ENCODE assay signal across 9 mouse cellular contexts in genomic region chr2:30933917-30934450, GRCm38 (mm10). TPM values are rescaled to one million over a fixed set of nuclear protein-coding genes. Genes with fewer than 3 reads are reported as not detected.
A peak's percentile ranks its signal among the peaks of the same experiment; 100 is the strongest.
DNase-seq lines count a peak whose midpoint lies in the region; ATAC-seq and TF ChIP-seq lines count a peak whose summit lies in the region.
"Had no signal": no experiment of that assay in that cellular context is flagged by ENCODE, and none has a peak within 500 bp of the region (broad histone marks: within the 10 kb centered on the region; RNA-seq: fewer than 3 reads in every experiment).

No protein-coding gene starts in this region.

- H3K79me2 ChIP-seq in heart, adult 2 months (replicated peaks; ENCODE audit: control insufficient read depth, insufficient read depth, low read length) = no peaks in the 10 kb centered on the region

- H3K9ac ChIP-seq in hindbrain, embryonic 11.5 days (ENCODE audit: low read depth, low read length) = no peak overlapping the region
- H3K9ac ChIP-seq in hindbrain, embryonic 13.5 days = no peak overlapping the region
- no peak overlapping the region for H3K9ac ChIP-seq in heart, adult 2 months (ENCODE audit: low read depth, low read length)

- intact Hi-C loops in heart, adult 2 months (cut with DNase I) = loop anchor here (1.0 to 2.0 kb wide), 3 partner anchors 43 to 499 kb away; no protein-coding TSS in a partner anchor

- TF ChIP-seq POLR2A in cortical plate, adult 2 months (IDR thresholded peaks at IDR 0.05; ENCODE audit: extremely low read depth, insufficient read depth, low read length) = no peak
- TF ChIP-seq POLR2A in heart, adult 2 months (IDR thresholded peaks at IDR 0.05; ENCODE audit: insufficient read depth, low read depth, low read length) = no peak

- TF ChIP-seq EP300 in heart, adult 2 months (IDR thresholded peaks at IDR 0.05; ENCODE audit: insufficient read depth, low read depth, low read length) = peak; percentile 86; the same call in 1 of the 2 replicates

- no peak overlapping the region for H3K27ac ChIP-seq in hindbrain, embryonic 11.5 days (ENCODE audit: low read depth, low read length)
- no peak overlapping the region for H3K27ac ChIP-seq in hindbrain, embryonic 13.5 days
- H3K27ac ChIP-seq in cortical plate, adult 2 months (ENCODE audit: insufficient read depth, low read length) = no peak overlapping the region
- no peak overlapping the region for H3K27ac ChIP-seq in heart, adult 2 months
- H3K27ac ChIP-seq: macrophage had no signal

- peak; percentile 88 for DNase-seq in hindbrain, embryonic 11.5 days (ENCODE audit: low spot score)
- DNase-seq in WW6 (ENCODE audit: low read depth, low spot score) = peak; percentile 54
- peak; percentile 67 to 79 for DNase-seq in heart, adult 2 months
- peak; percentile 73 for DNase-seq in layer of hippocampus, adult 9-10 months (ENCODE audit: low spot score)
- DNase-seq in spleen, postnatal 14 days (ENCODE audit: low spot score in 2 of 2) = peak; percentile 44 to 69

- 21% methylated on average over 7 of the region's 7 CpGs for WGBS in hindbrain, embryonic 11.5 days
- 20% methylated on average over 7 of the region's 7 CpGs for WGBS in hindbrain, embryonic 13.5 days
- 21% methylated on average over 7 of the region's 7 CpGs for WGBS in heart, adult 2 months

- no peaks in the 10 kb centered on the region for H3K27me3 ChIP-seq in hindbrain, embryonic 11.5 days (ENCODE audit: control insufficient read depth, insufficient read depth, low read length)
- peaks cover 6% of the 10 kb centered on the region; the same call in 1 of the 2 replicates for H3K27me3 ChIP-seq in hindbrain, embryonic 13.5 days
- H3K27me3 ChIP-seq in heart, adult 2 months (ENCODE audit: control insufficient read depth, insufficient read depth, low read length) = no peaks in the 10 kb centered on the region

- no peak for ATAC-seq in hindbrain, embryonic 11.5 days (ENCODE audit: low FRiP score)
- no peak for ATAC-seq in hindbrain, embryonic 13.5 days (ENCODE audit: low FRiP score)
- peak; percentile 38; the same call in 1 of the 2 replicates for ATAC-seq in megakaryocyte-erythroid progenitor cell, adult 5-6 weeks (replicated peaks; ENCODE audit: low FRiP score, low TSS enrichment, poor library complexity, severe bottlenecking)

- H3K4me3 ChIP-seq in hindbrain, embryonic 11.5 days (ENCODE audit: low read depth, low read length) = no peak overlapping the region
- no peak overlapping the region for H3K4me3 ChIP-seq in hindbrain, embryonic 13.5 days
- no peak overlapping the region for H3K4me3 ChIP-seq in cortical plate, adult 2 months (ENCODE audit: insufficient read depth, low read length)
- H3K4me3 ChIP-seq in heart, adult 2 months = no peak overlapping the region

- no peaks in the 10 kb centered on the region for H3K4me1 ChIP-seq in hindbrain, embryonic 11.5 days (replicated peaks; ENCODE audit: control insufficient read depth, insufficient read depth, low read length)
- peaks cover 10% of the 10 kb centered on the region for H3K4me1 ChIP-seq in hindbrain, embryonic 13.5 days (replicated peaks)
- H3K4me1 ChIP-seq in cortical plate, adult 2 months (ENCODE audit: control insufficient read depth, insufficient read depth, low read length) = no peaks in the 10 kb centered on the region
- peaks cover 2% of the 10 kb centered on the region for H3K4me1 ChIP-seq in heart, adult 2 months (ENCODE audit: control insufficient read depth, insufficient read depth, low read length)

- peak; percentile 97 for TF ChIP-seq CTCF in cortical plate, adult 2 months (IDR thresholded peaks at IDR 0.05; ENCODE audit: extremely low read depth, insufficient read depth, low read length)
- TF ChIP-seq CTCF in heart, adult 2 months (IDR thresholded peaks at IDR 0.05) = peak; percentile 93

- H3K9me3 ChIP-seq in hindbrain, embryonic 11.5 days (ENCODE audit: control insufficient read depth, low read length) = no peaks in the 10 kb centered on the region
- no peaks in the 10 kb centered on the region for H3K9me3 ChIP-seq in hindbrain, embryonic 13.5 days

- H3K4me2 ChIP-seq in hindbrain, embryonic 11.5 days (replicated peaks; ENCODE audit: low read depth, low read length) = no peak overlapping the region
- H3K4me2 ChIP-seq in hindbrain, embryonic 13.5 days = no peak overlapping the region

- H3K36me3 ChIP-seq in hindbrain, embryonic 11.5 days (ENCODE audit: control insufficient read depth, insufficient read depth, low read length) = no peaks in the 10 kb centered on the region
- no peaks in the 10 kb centered on the region for H3K36me3 ChIP-seq in hindbrain, embryonic 13.5 days
- no peaks in the 10 kb centered on the region for H3K36me3 ChIP-seq in heart, adult 2 months (ENCODE audit: control insufficient read depth, insufficient read depth, low read length)

RNA-seq across cellular contexts. Expression of gene Ptges, which starts 4.3 kb away (rescaled TPM):
- 5.5 and 5.6 TPM in 2 replicates for polyA plus RNA-seq in hindbrain, embryonic 11.5 days (2014; fragmentation: Nextera tagmentation; extraction: Ambion mirVana)
- polyA plus RNA-seq in hindbrain, embryonic 13.5 days (2015; fragmentation: Nextera tagmentation; extraction: Ambion mirVana) = 3.8 and 5.8 TPM in 2 replicates
- 6.3 and 7.2 TPM in 2 replicates for polyA plus RNA-seq in cortical plate, adult 2 months (2012; rRNA removed)
- total RNA-seq in heart, adult 2 months (2021) = 1 to 10 TPM; 2.5 to 2.8 TPM
- polyA plus RNA-seq in heart, adult 2 months (2012; rRNA removed) = 4.8 and 6.6 TPM in 2 replicates
- total RNA-seq in megakaryocyte-erythroid progenitor cell, adult 5-6 weeks (2014; fragmentation: Nextera tagmentation) = not detected in 2 replicates
- 0.09 TPM in 1 of 2 replicates, not detected in the other for total RNA-seq in megakaryocyte-erythroid progenitor cell, adult 5-6 weeks (2017)

RNA-seq across cellular contexts. Expression of gene Tor1b, which starts 18.8 kb away (rescaled TPM):
- polyA plus RNA-seq in hindbrain, embryonic 11.5 days (2014; fragmentation: Nextera tagmentation; extraction: Ambion mirVana) = 18.7 and 21.5 TPM in 2 replicates
- 17.4 and 17.6 TPM in 2 replicates for polyA plus RNA-seq in hindbrain, embryonic 13.5 days (2015; fragmentation: Nextera tagmentation; extraction: Ambion mirVana)
- polyA plus RNA-seq in cortical plate, adult 2 months (2012; rRNA removed) = 35.9 and 39.1 TPM in 2 replicates
- total RNA-seq in heart, adult 2 months (2021) = 10 to 100 TPM; 23.9 to 26.4 TPM
- polyA plus RNA-seq in heart, adult 2 months (2012; rRNA removed) = 17.1 and 28.6 TPM in 2 replicates
- total RNA-seq in megakaryocyte-erythroid progenitor cell, adult 5-6 weeks (2014; fragmentation: Nextera tagmentation) = 37.2 and 49.8 TPM in 2 replicates
- total RNA-seq in megakaryocyte-erythroid progenitor cell, adult 5-6 weeks (2017) = 43.3 and 46.5 TPM in 2 replicates

RNA-seq across cellular contexts. Expression of gene Tor1a, which starts 33.7 kb away (rescaled TPM):
- 73.7 and 83.5 TPM in 2 replicates for polyA plus RNA-seq in hindbrain, embryonic 11.5 days (2014; fragmentation: Nextera tagmentation; extraction: Ambion mirVana)
- polyA plus RNA-seq in hindbrain, embryonic 13.5 days (2015; fragmentation: Nextera tagmentation; extraction: Ambion mirVana) = 90.8 and 92.5 TPM in 2 replicates
- polyA plus RNA-seq in cortical plate, adult 2 months (2012; rRNA removed) = 52.5 and 56.5 TPM in 2 replicates
- 10 to 100 TPM in 1 of 2 experiments, 1 to 10 TPM in 1; 9.6 to 10.4 TPM for total RNA-seq in heart, adult 2 months (2021)
- 11.3 and 14.3 TPM in 2 replicates for polyA plus RNA-seq in heart, adult 2 months (2012; rRNA removed)
- 22.3 and 28.1 TPM in 2 replicates for total RNA-seq in megakaryocyte-erythroid progenitor cell, adult 5-6 weeks (2014; fragmentation: Nextera tagmentation)
- total RNA-seq in megakaryocyte-erythroid progenitor cell, adult 5-6 weeks (2017) = 28.3 and 46.0 TPM in 2 replicates

RNA-seq across cellular contexts. Expression of gene BC005624, which starts 48.0 kb away (rescaled TPM):
- polyA plus RNA-seq in hindbrain, embryonic 11.5 days (2014; fragmentation: Nextera tagmentation; extraction: Ambion mirVana) = 67.5 and 74.6 TPM in 2 replicates
- 90.9 and 99.6 TPM in 2 replicates for polyA plus RNA-seq in hindbrain, embryonic 13.5 days (2015; fragmentation: Nextera tagmentation; extraction: Ambion mirVana)
- polyA plus RNA-seq in cortical plate, adult 2 months (2012; rRNA removed) = 113 and 117 TPM in 2 replicates
- total RNA-seq in heart, adult 2 months (2021) = 10 to 100 TPM; 20.6 to 21.7 TPM
- 14.7 and 25.0 TPM in 2 replicates for polyA plus RNA-seq in heart, adult 2 months (2012; rRNA removed)
- total RNA-seq in megakaryocyte-erythroid progenitor cell, adult 5-6 weeks (2014; fragmentation: Nextera tagmentation) = 37.7 and 46.7 TPM in 2 replicates
- 70.5 and 93.3 TPM in 2 replicates for total RNA-seq in megakaryocyte-erythroid progenitor cell, adult 5-6 weeks (2017)

RNA-seq across cellular contexts. Expression of gene Usp20, which starts 48.1 kb away (rescaled TPM):
- polyA plus RNA-seq in hindbrain, embryonic 11.5 days (2014; fragmentation: Nextera tagmentation; extraction: Ambion mirVana) = 14.6 and 14.8 TPM in 2 replicates
- polyA plus RNA-seq in hindbrain, embryonic 13.5 days (2015; fragmentation: Nextera tagmentation; extraction: Ambion mirVana) = 42.4 and 45.4 TPM in 2 replicates
- 50.6 and 53.1 TPM in 2 replicates for polyA plus RNA-seq in cortical plate, adult 2 months (2012; rRNA removed)
- 10 to 100 TPM; 50.8 to 55.0 TPM for total RNA-seq in heart, adult 2 months (2021)
- 43.9 and 51.7 TPM in 2 replicates for polyA plus RNA-seq in heart, adult 2 months (2012; rRNA removed)
- 11.0 and 16.9 TPM in 2 replicates for total RNA-seq in megakaryocyte-erythroid progenitor cell, adult 5-6 weeks (2014; fragmentation: Nextera tagmentation)
- total RNA-seq in megakaryocyte-erythroid progenitor cell, adult 5-6 weeks (2017) = 3.2 and 14.1 TPM in 2 replicates
